Comparison of ENCODE assay signal across 12 mouse cellular contexts in the genomic region with DNA sequence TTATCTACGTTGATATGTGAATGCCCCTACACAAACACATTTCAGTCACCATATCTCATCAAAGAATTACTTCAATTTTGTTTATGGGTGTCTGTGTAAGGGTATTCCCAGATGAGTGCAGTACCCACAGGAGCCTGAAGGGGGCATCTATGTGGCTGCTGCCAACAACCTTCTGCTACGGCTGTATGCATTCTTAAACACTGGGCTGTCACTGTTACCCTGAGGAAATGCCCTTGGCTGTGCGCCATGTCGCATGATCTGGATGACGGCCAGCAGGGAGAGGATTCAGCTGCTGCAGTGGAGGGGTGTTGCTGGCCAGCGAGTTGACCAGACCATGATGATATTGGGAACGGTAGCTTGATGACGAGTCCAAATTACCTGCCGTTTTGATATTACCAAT.
DNase-seq lines count a peak whose midpoint lies in the region; ATAC-seq and TF ChIP-seq lines count a peak whose summit lies in the region.
"Had no signal": no experiment of that assay in that cellular context is flagged by ENCODE, and none has a peak within 500 bp of the region (broad histone marks: within the 10 kb centered on the region; RNA-seq: fewer than 3 reads in every experiment).

No protein-coding gene starts in this region.

- TF ChIP-seq CTCF in forebrain, postnatal 0 days (IDR thresholded peaks at IDR 0.05; ENCODE audit: low read depth) = peak; percentile 36; the same call in 1 of the 2 replicates
- TF ChIP-seq CTCF in left cerebral cortex, adult 2 months (IDR thresholded peaks at IDR 0.05) = peak; percentile 10; the same call in 1 of the 2 replicates

- WGBS in forebrain, postnatal 0 days = 86% methylated on average over 9 of the region's 9 CpGs
- 96% methylated on average over 9 of the region's 9 CpGs for WGBS in forebrain, embryonic 10.5 days

- H3K4me1 ChIP-seq in forebrain, postnatal 0 days (ENCODE audit: insufficient read depth) = no peaks in the 10 kb centered on the region
- H3K4me1 ChIP-seq in forebrain, embryonic 10.5 days = peaks cover 18% of the 10 kb centered on the region
- H3K4me1 ChIP-seq: limb, embryonic 12.5 days had no signal

- no peak overlapping the region for H3K4me2 ChIP-seq in forebrain, postnatal 0 days (ENCODE audit: low read depth)
- H3K4me2 ChIP-seq: limb, embryonic 12.5 days had no signal

- H3K4me3 ChIP-seq in forebrain, postnatal 0 days (ENCODE audit: low read depth, low read length) = no peak overlapping the region
- H3K4me3 ChIP-seq in forebrain, embryonic 10.5 days = no peak overlapping the region
- no peak overlapping the region for H3K4me3 ChIP-seq in left cerebral cortex, adult 2 months
- H3K4me3 ChIP-seq: limb, embryonic 12.5 days; myocyte had no signal

- no peak overlapping the region for H3K27ac ChIP-seq in forebrain, postnatal 0 days (ENCODE audit: low read depth, low read length)
- no peak overlapping the region for H3K27ac ChIP-seq in forebrain, embryonic 10.5 days
- H3K27ac ChIP-seq in left cerebral cortex, adult 2 months = no peak overlapping the region
- H3K27ac ChIP-seq: limb, embryonic 12.5 days had no signal

- H3K27me3 ChIP-seq in forebrain, postnatal 0 days (ENCODE audit: insufficient read depth, low read length) = no peaks in the 10 kb centered on the region
- H3K27me3 ChIP-seq in forebrain, embryonic 10.5 days (ENCODE audit: poor library complexity, severe bottlenecking) = no peaks in the 10 kb centered on the region
- H3K27me3 ChIP-seq: limb, embryonic 12.5 days had no signal

- H3K9ac ChIP-seq in forebrain, postnatal 0 days = no peak overlapping the region
- H3K9ac ChIP-seq: limb, embryonic 12.5 days had no signal

- no peak for ATAC-seq in forebrain, postnatal 0 days
- ATAC-seq: inflammation-experienced regulatory T-cells, adult 6 months had no signal

- DNase-seq in forebrain, postnatal 0 days = no peak
- DNase-seq in forebrain, embryonic 10.5 days (ENCODE audit: extremely low spot score, low spot score) = no peak
- no peak for DNase-seq in left cerebral cortex, adult 2 months (ENCODE audit: extremely low spot score in 1 of 2, low spot score in 2 of 2)
- DNase-seq in left cerebral cortex, adult 11 months (ENCODE audit: low spot score) = no peak
- DNase-seq in ZHBTc4 (ENCODE audit: low read depth, low spot score) = peak; percentile 22
- DNase-seq in kidney, postnatal 14 days = peak; percentile 32
- no peak for DNase-seq in right cerebral cortex, postnatal 25 days
- DNase-seq in cerebellum, adult 18-20 months = no peak
- DNase-seq: right cerebral cortex, postnatal 14 days had no signal

- H3K9me3 ChIP-seq in forebrain, postnatal 0 days (ENCODE audit: low read length) = no peaks in the 10 kb centered on the region
- 0 out of 2 replicates have a peak, but pooled peaks cover 3% of the 10 kb centered on the region for H3K9me3 ChIP-seq in forebrain, embryonic 10.5 days
- H3K9me3 ChIP-seq: limb, embryonic 12.5 days had no signal

- no peaks in the 10 kb centered on the region for H3K36me3 ChIP-seq in forebrain, postnatal 0 days (ENCODE audit: insufficient read depth)
- no peaks in the 10 kb centered on the region for H3K36me3 ChIP-seq in forebrain, embryonic 10.5 days (replicated peaks)
- H3K36me3 ChIP-seq: limb, embryonic 12.5 days had no signal

- intact Hi-C loops in left cerebral cortex, adult 2 months (cut with DNase I) = no loop called here

Comparison
In these comparisons a context has a peak if more than half of its experiments do, and no peak if none do; other contexts are left out.
1. DNase-seq: peak in ZHBTc4 (single experiment) and kidney, postnatal 14 days (single experiment); none in forebrain, postnatal 0 days (single experiment), forebrain, embryonic 10.5 days (single experiment), left cerebral cortex, adult 2 months (0 of 2), left cerebral cortex, adult 11 months (single experiment), right cerebral cortex, postnatal 25 days (single experiment) and cerebellum, adult 18-20 months (0 of 2).